Mouse (Mus musculus) frontal cortex, postnatal 36 days (tissue): ENCODE data around the gene Tbrg4.

ENCODE experiments used
- DNase-seq, 2 experiments: peaks; one replicate each; pipeline ENCODE4 v3.0.0; 2022; ENCODE audit warnings: low spot score in 2 of 2

The Tbrg4 gene

GRCm38 (mm10) chr11:6590933-6591675 lies 34.8 kb downstream of the Tbrg4 start:
- no peak for DNase-seq

GRCm38 (mm10) chr11:6589838-6590237 lies 36.0 kb downstream of the Tbrg4 start:
- DNase-seq: no peak

DNA sequence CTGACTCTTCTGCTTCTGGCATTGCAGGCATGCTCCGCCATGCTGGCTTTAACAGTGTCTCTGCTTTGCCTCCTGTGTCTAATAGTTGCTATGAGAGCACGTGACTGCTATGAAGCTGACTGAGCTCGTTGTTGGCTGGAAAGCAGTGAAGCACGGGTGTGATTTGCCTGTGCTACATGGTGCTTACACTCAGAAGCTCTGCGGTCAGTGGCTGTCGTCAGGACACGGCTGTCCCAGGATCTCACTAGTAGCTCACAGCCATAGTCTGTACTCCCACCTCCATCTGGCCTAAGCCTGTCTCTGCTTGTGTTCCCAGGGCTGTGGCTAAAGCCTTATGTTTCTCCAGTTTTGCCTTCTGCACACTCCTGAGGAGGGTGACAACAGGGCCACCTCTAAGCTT lies 37.6 kb downstream of the Tbrg4 start:
- DNase-seq: no peak

- DNase-seq: no peak
These were observed 38.5 kb downstream of the Tbrg4 start for GRCm38 (mm10) chr11:6587249-6587940.

- DNase-seq: no peak
These were observed 39.2 kb downstream of the Tbrg4 start for GRCm38 (mm10) chr11:6586660-6587059.

DNA sequence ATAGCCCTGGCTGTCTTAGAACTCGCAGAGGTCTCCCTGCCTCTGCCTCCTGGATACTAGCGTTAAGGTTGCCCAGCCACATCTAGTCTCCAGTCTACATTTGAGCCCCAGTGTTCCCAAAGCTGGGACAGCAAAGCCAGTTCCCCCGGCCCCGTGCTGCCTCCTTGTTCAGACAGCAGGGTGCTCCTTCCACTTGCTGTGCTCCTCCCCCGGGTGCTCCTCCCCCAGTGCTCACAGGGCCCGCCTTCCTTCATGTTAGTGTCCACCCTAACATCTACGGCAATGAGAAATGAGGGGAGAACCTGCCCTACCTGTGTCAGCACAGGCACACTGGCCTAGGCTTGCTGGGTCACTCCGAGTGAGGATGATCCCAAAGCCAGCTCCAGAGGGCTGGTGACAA lies 40.1 kb downstream of the Tbrg4 start:
- DNase-seq: no peak

DNA sequence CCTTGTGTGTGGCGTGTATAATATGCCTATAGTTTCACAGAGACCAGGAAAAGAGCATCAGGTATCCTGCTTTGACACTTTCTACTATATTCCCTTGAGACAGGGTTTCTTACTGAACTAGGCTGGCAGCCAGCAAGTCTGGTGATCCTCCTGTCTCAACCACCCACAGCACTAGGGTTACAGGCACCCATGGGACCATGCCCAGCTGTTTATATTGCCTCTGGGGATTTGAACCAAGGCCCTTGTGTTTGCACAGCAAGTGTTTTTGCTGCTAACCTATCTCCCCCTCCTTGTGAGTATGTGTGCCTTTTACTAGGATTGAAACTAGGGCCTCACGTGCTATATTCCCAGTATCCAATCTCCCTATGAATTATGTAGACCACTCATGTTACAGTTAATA lies 44.3 kb downstream of the Tbrg4 start:
- no peak for DNase-seq

DNA sequence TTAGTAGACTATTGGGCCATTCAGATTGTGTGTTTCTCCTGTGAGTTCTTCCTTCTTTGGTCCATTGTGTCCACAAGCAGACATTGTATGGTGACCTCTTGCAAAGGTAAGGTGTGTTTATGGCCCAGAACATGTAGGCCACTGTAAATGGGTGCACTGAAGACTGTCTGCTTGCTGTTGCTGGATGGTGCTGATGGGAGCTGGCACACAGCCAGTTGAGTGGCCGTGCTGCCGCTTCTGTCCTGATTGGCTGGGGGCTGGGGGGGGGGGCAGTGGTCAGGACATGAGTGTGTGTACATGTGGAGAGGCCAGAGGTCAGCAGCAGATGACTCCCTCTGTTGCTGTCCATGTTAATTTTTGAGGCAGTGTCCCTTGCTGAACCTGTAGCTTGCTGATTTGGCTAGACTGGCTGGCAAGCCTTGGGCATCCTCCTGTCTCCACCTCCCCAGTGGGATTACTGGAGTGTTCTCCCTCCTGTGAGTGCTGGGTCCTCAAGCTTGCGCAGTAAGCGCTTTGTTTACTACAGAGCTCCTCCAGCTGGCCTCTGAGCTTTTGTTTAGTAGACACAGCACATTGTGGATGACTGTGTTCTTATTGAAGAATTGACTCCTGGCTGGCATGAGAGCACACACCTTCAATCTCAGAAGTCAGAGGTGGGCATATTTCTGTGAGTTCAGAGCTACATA lies 45.7 kb downstream of the Tbrg4 start:
- no peak for DNase-seq

GRCm38 (mm10) chr11:6579361-6579760 lies 46.5 kb downstream of the Tbrg4 start:
- no peak for DNase-seq

- DNase-seq: no peak
These were observed 49.7 kb downstream of the Tbrg4 start for GRCm38 (mm10) chr11:6576151-6576550.

DNA sequence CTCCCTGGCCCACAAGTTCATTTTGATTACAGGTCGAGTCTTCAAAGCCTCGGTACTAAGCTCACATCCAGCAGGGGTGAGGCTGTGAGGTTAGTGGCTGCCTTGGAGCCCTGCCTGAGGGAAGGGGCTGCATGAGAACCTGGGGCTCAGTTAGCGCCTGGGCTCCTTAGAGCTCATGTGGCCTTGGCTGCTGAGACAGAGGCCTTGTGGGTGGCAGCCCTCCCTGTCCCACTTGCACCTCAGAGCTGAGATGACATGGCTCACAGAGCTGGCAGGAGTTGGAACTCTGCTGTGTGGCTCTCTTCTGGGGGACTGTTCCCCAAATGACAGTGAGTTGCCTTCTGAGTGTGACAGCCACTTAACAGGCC lies 56.5 kb downstream of the Tbrg4 start:
- DNase-seq: no peak

- peak; percentile 47 to 54 for DNase-seq
These were observed 57.1 kb downstream of the Tbrg4 start for GRCm38 (mm10) chr11:6568584-6569409.

DNA sequence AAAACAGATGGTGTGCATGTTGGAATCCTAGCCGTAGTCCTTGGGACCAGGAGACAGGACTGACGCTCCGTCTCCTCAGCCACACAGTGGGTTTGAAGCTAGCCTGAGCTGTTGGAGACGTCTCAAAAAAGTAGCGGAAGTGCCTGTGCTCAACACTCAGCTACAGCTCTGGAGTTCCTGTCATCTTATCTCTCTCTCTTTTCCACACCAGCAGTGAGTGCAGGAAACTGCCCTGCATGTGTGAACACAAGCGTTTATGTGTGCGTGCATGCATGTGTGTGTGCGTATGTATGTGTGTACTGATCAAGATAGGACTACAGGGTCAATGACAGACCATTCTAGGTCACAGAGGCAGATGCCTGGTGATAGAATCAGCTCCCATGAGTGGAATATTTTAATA lies 57.9 kb downstream of the Tbrg4 start:
- no peak for DNase-seq

DNA sequence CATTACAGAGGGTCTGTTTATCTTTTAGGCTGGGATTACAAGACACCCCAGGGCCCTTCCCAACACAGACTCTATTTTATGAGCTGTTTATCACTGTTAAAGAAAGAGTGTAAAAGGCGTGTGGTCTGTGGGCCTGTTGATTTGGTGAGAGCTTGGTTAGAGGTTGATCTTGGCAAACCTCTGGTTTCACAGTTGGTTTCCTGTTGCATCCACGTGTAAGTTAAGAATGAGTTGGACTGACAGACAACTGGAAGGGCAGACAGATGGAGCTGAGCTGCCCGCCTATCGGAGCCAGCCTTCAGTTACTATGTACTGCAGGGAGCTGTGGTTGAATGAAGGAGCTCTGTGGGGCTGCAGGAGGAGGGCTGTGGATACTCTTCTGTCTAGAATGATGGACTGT lies 59.4 kb downstream of the Tbrg4 start:
- no peak for DNase-seq
